Mouse (Mus musculus) CD4-positive, CD25-positive, alpha-beta regulatory T cell, adult 4 months (primary cell): Measurements from ENCODE around the gene Sugct. TPM values are rescaled to one million over a fixed set of nuclear protein-coding genes. Genes with fewer than 3 reads are reported as not detected.
A peak's percentile ranks its signal among the peaks of the same experiment; 100 is the strongest.

ENCODE experiments used
- ATAC-seq: one replicate; pipeline ENCODE4 v1.8.0; 2017
- polyA plus RNA-seq, 2 experiments: library from polyadenylated mRNA; unstranded; fragments of 100-300 nt; shearing (Covaris generic); gene quantifications; one replicate each; pipeline ENCODE4 v1.2.1; 2017

Sugct gene
- 1 to 10 TPM in 1 of 2 experiments, not detected in 1; 1.1 TPM for polyA plus RNA-seq

DNA sequence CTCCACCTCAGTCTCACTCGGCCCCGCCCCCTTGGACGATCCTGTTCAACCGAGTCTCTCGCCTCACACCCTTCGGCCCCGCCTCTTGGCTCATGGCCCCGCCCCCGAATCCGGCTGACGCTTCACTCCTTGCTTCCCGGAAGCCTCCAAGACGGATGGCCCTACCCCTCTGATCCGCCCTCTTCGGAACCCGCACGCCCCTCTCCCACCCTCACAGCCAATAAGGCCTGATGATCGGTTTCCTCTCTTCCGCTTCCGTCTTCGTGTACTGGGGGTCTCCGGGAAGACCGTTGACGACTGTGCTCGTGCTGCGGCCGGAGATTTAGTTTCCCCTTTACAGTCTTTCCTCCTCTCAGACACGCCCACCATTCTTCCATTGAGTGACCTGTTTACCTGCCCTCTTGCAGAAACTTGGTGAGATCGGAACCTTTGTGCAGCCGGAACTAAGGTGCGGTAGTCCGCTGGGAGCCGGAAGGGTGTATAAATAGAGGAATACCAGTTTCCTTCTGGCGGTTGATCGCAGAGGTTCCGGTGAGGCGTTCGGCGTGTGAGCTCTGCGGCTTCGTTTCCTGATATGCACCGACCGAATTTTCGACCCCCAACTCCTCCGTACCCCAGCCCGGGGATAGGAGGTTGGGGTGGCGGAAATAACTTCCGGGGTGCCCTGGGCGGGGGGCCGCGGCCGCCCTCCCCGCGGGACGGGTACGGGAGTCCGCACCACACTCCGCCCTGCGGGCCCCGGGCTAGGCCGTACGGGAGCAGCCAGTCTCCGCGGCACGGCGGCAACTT is at the start of gene Sugct, which contains the start of gene Mplkip:
Gene Sugct (minus strand): TSS at position 643 of the 789 bp plus-strand sequence.
Gene Mplkip (plus strand): TSS at position 282 of the 789 bp plus-strand sequence.
- ATAC-seq: peak; percentile 90

DNA sequence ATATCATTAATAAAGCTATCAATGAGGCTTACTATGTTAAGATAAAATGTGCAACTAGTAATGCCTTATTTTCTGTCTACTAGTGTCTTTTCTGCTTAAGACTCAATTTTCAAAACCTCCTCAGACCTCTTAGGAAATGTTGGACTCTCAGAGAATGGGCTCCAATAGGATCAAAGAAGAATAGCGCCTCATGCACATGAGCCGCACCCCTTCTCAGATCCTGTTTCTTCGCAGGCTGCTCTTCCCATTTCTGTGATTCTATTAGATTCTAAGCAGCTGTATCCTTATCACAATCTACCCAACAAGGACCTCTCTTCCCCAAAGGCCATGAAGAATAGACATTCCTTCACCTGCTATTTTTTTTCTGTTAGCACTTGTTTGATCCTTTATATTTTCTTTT is 33.4 kb upstream of the Sugct start:
- ATAC-seq: no peak

DNA sequence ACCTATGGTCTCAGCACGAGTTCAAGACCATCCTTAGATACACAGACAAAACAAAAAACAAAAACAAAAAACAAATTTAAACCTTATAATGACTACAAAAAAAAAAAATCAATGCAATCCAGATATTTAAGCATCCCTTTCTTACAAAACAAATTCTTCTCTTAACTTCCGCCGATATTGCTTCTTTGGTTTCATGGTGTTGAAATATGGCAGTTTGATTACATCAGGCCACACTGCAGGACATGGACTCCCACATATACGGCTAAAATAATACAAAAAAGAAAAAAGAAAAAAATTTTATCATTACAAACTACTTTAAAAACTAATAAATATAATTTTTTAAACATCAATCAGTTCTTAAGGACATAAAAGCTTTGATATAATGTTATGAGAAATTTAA is 32.6 kb upstream of the Sugct start:
- no peak for ATAC-seq

GRCm38 (mm10) chr13:17717357-17717756 is 22.0 kb upstream of the Sugct start:
- no peak for ATAC-seq

DNA sequence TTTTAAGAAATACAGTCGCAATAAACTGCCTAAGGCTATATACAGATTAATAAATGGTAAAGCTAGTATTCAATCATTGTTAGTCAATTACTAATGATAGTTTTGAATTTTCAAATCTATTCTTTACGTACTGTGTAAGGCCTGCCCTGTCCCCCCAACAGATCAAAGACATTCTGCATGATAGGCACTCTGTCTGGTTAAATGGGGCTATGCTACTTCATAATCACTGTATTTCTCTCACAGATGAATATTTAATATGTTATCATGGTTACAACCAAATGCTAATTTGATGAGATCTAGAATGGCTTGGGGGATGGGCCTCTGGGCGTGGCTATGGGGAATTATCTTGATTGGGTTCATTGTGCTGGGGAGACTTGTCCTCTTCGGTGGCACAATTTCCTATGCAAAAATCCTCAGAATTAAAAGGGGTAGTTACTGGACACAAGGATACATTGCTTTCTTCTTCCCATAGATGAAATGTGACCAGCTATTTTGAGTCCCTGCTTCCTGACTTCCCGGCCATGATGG is 13.5 kb upstream of the Sugct start:
- no peak for ATAC-seq

DNA sequence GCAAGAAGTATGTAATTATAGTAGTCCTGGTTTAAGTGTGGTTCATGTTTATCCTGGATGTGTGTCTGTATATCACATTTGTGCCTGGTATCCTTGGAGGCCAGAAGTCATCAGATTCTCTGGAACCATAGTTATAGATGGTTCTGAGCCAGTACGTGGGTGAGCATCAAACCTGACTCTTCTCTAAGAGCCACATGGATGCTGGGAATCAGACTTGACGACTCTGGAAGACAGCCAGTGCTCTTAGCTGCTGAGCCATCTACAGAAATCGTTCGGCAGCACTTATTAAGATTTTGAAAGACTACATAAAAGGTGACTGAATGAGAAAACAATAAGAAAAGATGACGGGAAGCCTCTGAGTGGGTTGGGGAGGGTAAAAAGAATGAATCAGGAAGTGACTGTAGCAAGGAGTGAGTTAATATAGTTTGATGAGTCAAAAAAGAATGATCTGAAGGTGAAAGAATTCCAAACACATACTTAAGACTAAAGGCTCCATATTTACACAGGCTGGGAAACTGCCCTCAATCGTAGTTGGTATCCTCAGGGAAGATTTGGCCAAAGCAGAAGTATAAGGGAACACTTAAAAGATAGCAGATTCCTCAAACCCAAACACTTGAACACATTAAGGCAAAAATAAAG is 10.0 kb upstream of the Sugct start:
- ATAC-seq: no peak

DNA sequence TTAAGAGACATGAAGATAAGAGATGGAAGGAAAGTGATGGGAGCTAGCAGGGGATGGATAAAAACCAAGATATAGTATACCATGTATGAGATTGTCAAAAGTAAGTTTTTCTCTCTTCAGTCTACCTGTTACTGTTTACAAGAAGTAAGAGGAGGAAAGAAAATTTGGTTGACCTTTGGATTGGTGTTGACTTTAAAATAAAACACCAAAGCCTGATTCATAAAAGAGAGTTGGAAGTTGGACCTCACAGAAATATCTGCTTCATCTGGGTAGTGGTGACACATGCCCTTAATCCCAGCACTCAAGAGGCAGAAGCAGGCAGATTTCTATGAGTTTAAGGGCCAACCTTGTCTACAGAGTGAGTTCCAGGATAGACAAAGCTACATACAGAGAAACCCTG is 7.0 kb upstream of the Sugct start:
- no peak for ATAC-seq

DNA sequence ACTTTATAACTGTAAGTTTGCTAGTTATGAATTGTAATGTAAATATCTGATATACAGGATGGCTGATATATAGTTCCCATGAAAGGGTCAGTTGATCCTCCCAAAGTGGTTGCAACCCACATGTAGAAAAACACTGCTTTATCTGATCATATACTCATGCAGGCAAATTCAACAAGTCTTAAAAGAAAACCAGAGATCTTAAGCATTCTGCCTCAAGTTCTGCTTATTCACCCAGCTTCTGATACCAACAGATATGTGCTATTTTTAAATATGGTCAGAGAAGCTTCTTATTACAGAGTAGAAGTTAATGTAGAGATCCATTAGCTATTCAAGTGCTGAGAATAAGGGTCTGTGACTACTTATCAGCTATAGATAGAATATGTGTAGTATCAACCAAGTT is 6.0 kb upstream of the Sugct start:
- no peak for ATAC-seq

DNA sequence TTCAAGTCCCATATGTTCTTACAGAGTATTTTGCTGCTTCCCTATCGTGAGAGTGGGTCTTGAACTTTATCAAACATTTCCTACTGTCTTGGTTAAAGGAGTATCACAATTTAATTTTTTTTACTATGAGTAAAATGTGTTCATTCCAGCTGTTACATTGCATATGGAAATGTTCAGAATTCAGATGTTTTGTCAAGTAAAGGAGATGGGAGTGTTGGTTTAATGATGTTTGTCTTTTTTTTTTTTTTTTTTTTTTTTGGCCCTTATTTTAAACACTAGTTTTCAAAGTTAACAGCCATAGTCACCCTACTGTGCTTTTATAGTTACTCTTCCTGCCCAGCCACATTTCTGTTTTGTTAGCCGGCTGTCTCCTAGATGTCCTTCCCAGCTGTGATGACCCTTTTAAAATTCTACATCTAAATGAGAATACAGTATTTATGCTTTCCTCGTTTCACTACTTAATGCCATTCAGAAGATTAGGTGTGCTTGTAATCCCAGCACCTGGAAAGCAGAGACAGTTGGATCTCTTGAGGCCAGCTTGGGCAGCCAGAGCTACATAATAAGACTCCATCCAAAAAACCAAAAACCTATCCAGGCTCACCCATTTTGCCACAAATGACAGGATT is 4.8 kb upstream of the Sugct start:
- no peak for ATAC-seq

DNA sequence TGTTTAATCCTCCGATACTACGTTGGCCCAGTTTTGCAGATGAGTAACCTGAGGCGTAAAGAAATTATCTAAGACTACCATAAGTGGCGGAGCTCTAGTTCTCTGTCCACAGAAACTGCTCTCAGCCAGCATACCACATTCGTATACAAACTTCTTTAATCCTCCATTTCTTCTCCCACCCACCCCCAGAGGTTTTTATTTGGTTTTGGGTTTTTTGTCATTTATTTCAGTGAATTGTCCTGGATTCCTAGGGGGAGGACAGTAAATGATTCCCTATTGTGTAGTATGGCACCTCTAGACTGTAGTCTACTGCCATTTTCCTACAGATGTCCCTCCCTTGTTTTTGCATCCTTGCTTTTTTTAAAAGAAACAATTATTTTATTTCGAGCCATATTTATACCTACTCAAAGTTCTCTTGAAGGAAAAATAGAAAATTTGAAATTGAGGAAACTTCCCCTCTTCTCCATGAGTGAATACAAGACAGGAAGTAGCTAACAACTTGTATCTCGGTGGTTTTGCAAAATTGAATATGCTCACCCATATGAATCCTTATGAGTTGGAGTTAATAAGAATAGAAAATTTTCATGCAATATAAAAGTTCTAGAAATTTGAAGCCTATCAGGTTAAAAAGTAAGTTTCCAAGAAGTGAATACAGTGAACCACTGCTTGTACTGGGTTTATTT is 686 bp upstream of the Sugct start:
- ATAC-seq: no peak

DNA sequence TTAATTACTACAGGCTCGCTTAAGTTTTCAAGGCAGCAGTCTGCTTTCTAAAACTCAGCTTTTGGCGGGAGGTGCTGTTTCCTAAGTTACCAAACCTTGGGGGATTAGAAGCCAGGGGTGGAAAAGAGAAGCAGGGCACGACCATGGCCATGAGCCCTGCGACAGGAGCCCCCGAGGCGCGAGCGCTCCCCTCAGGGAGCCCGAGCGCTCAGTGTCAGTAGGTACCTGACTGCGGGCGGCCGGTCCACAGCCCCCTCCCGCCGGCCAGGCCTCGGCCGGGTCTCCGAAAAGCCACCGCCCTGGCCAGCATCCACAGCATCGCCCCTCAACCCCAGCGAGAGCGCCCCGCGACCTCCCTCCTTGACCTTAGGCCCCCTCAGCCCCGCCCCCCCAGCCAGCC is 939 bp downstream of the Sugct start:
- ATAC-seq: peak; percentile 3

DNA sequence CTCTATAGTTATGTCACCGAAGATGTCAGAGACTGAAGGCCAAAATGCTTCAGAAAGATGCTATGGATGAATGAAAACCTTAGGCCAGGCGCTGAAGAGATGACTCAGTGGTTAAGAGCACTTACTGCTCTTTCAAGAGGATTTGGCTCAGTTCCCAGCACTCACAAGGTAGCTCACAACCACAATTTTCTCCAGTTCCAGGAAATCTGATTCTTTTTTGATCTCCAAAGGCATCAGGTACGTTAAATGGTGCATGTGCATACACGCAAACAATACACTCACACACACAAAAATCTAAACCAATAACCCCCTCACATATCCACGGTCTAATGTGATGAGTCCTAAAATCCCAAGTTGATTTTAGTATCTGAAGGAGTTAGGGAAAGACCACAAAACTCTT is 1.5 kb downstream of the Sugct start:
- ATAC-seq: no peak

DNA sequence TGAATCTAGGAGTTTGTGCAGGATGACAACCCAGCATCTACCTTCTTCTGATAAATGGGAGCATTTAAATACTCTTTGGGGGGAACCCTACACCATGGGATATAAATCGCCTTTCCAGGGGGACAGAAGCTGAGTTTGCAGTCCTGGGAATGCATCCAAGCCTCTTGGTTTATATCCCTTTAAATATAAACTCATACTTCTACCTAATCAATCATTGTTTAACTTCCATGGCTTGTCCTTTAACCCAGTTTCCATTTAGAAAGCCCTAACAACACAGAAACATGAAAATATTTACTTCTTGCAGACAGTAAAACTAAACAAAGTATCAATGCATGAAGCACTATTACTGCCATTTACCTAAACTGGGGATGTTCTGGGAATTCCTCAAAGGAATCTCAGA is 3.9 kb downstream of the Sugct start:
- no peak for ATAC-seq

GRCm38 (mm10) chr13:17690686-17691085 is 4.7 kb downstream of the Sugct start:
- ATAC-seq: no peak

DNA sequence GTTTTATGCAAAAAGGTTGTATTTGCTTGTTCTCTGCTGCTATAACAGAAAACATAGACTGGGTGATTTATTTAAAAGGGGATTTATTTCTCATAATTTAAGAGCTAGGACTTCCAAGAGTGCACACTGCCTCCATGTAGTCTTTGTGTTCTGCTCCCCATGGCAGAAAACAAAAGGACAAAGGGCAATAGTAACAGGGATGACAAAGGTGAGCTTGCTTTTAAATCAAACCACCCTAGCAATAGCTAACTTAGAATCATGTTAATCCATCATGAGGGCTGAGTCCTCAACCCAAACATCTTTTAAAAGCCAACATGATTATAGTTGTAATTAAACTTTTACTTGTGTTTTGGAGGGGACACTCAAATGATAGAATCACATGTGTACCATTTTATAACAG is 5.9 kb downstream of the Sugct start:
- ATAC-seq: no peak

GRCm38 (mm10) chr13:17671122-17671521 is 24.2 kb downstream of the Sugct start:
- no peak for ATAC-seq

GRCm38 (mm10) chr13:17667380-17667779 is 28.0 kb downstream of the Sugct start:
- ATAC-seq: no peak

DNA sequence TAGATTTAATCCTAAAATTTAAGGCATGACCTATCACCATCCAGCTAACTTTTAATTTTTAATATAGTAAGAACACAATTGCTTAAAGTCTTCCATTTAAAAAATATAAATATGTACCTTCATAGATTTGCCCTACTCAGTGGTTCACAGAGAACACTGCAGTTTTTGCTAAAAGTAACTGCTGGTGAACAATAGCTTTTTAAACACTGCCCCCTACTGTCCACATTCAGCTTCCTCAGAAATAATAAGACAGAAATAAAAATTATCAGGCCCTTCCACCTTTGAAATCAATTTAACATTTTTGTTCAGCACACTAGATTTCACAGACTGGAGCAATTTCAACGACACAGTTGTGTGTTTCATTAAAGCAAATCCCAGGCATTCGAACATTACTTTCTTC is 53.1 kb downstream of the Sugct start:
- no peak for ATAC-seq

GRCm38 (mm10) chr13:17638008-17638407 is 57.3 kb downstream of the Sugct start:
- ATAC-seq: no peak

DNA sequence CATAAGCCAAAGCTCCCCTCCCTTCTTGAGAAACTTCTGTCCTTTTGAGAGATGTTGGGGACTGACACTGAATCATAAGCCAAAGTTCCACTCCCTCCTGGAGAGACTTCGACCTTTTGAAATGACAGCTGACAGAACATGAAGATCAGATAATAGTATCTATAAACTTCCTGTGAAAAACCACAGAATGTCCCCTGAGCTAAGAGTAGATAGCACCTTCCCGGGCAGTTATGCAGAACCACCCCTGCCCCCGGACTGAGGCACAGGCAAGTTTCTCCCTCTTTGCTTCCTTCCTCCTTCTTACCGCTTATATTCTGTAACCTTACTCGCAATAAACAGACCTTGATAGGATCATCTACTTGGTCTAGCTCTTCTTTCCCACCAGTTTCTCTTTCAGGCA is 68.2 kb downstream of the Sugct start:
- ATAC-seq: no peak

- ATAC-seq: no peak
Observed at GRCm38 (mm10) chr13:17624976-17625375, 70.4 kb downstream of the Sugct start.

- no peak for ATAC-seq
Observed at GRCm38 (mm10) chr13:17606217-17606616, 89.1 kb downstream of the Sugct start.

DNA sequence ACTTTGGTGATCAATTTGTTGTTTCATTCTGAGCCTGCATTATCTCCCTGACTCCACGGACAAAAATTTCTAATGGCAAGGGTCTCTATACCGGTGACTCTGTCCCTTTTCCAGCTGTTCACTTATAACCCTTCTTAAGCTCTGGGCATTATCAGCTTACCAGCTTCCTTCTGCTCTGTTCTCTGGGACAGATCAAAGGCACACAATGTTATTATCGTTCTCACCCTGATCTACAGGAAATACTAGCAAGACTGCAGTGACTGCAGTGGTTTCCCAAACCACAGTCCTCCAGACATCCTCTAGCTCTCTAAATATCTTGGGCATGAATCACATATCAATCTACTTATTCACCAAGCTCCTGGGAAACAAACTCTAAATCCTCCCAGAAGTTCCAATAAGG is 90.7 kb downstream of the Sugct start:
- ATAC-seq: no peak
